Mouse (Mus musculus) kidney, postnatal 0 days (tissue): Measurements from ENCODE around the gene Dand5. TPM values are rescaled to one million over a fixed set of nuclear protein-coding genes. Genes with fewer than 3 reads are reported as not detected.

Experiments
- ATAC-seq: fragments of 200-750 bp; cut with Nextera tagmentation; replicated peaks from 2 replicates; pipeline ENCODE4 v1.8.0; 2017; ENCODE audit warnings: low read depth, moderate number of reproducible peaks, moderate TSS enrichment, moderate library complexity; ENCODE audit not compliant: low FRiP score
- DNase-seq: peaks from one replicate; pipeline ENCODE4 v3.0.0-alpha.2; 2016; ENCODE audit warnings: low spot score
- H3K27ac ChIP-seq: fragments of 300-500 bp; sonication (generic); 2 replicates; pipeline ENCODE4 v1.5.1; 2014; ENCODE audit warnings: mild to moderate bottlenecking
- H3K27me3 ChIP-seq: fragments of 300-500 bp; sonication (generic); 2 replicates; pipeline ENCODE4 v1.6.1; 2014; ENCODE audit warnings: low read length, mixed read lengths; ENCODE audit not compliant: insufficient read depth
- H3K36me3 ChIP-seq: fragments of 300-500 bp; sonication (generic); 2 replicates; pipeline ENCODE4 v1.6.1; 2014; ENCODE audit warnings: low read length, mixed read lengths; ENCODE audit not compliant: insufficient read depth
- H3K4me1 ChIP-seq: fragments of 300-500 bp; sonication (generic); replicated peaks from 2 replicates; pipeline ENCODE4 v1.6.1; 2014; ENCODE audit warnings: antibody characterized with exemption, low read length, mixed read lengths; ENCODE audit not compliant: insufficient read depth
- H3K4me2 ChIP-seq: fragments of 300-500 bp; sonication (generic); 2 replicates; pipeline ENCODE4 v1.6.1; 2014; ENCODE audit warnings: mild to moderate bottlenecking, low read length, moderate library complexity, mixed read lengths
- H3K4me3 ChIP-seq: fragments of 300-500 bp; sonication (generic); replicated peaks from 2 replicates; pipeline ENCODE4 v1.5.1; 2014; ENCODE audit warnings: low read depth, low read length
- H3K9ac ChIP-seq: fragments of 300-500 bp; sonication (generic); 2 replicates; pipeline ENCODE4 v1.6.1; 2014; ENCODE audit warnings: low read depth, low read length
- H3K9me3 ChIP-seq: fragments of 300-500 bp; sonication (generic); replicated peaks from 2 replicates; pipeline ENCODE4 v1.6.1; 2016; ENCODE audit warnings: low read length, inconsistent platforms, mixed read lengths
- CTCF ChIP-seq: IDR thresholded peaks from 2 replicates; pipeline ENCODE4 v1.5.1; 2016; ENCODE audit warnings: antibody characterized with exemption, low read depth, mild to moderate bottlenecking, moderate library complexity
- WGBS: fragments of 180-500 bp; shearing (Covaris S2); extraction: QIAGEN DNeasy Blood & Tissue Kit; methylation state at CpG from one replicate; pipeline ENCODE4 v1.1.7; 2014; 5-methylcytosine and 5-hydroxymethylcytosine counted together
- polyA plus RNA-seq: library from polyadenylated mRNA; unstranded; fragments of >200 nt; fragmentation: Nextera tagmentation; extraction: Ambion mirVana; gene quantifications from 2 replicates; pipeline ENCODE4 v1.2.1, GENCODE M21; 2015

Gene Dand5
- polyA plus RNA-seq, 1 experiment from 2014 or later = 7.4 TPM

DNA sequence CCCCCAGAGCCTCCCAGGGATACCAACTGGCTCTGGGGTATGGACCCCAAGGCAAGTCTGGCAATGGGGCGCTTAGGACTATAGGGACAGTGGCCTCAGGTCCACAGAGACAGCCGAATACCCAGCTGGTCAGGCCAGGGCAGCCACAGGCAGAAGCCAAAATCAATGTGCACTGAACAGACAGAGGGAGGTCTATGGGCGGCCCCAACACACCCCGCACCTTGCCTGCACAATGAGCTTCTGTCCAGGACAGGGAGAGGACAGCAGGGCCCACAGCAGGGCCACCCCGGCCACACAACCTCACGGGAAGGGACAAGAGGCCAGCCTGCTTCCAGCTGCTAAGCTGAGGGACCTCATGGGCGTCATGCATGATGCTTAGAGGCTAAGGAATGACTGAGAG is 28.1 kb downstream of the Dand5 start:
- H3K4me2 ChIP-seq = no peak overlapping the region
- no peak overlapping the region for H3K9ac ChIP-seq
- no peak for TF ChIP-seq CTCF
- peaks cover 13% of the 10 kb centered on the region for H3K4me1 ChIP-seq
- no peaks in the 10 kb centered on the region for H3K36me3 ChIP-seq
- ATAC-seq (no peak), DNase-seq (no peak)
- peaks cover 17% of the 10 kb centered on the region for H3K27me3 ChIP-seq
- H3K27ac ChIP-seq = no peak overlapping the region
- no peak overlapping the region for H3K4me3 ChIP-seq
- no peaks in the 10 kb centered on the region for H3K9me3 ChIP-seq
- 59% methylated on average over 7 of the region's 7 CpGs for WGBS

GRCm38 (mm10) chr8:84793791-84794485 is 28.7 kb downstream of the Dand5 start:
- TF ChIP-seq CTCF = no peak
- ATAC-seq = no peak
- H3K27me3 ChIP-seq = peaks cover 22% of the 10 kb centered on the region
- no peaks in the 10 kb centered on the region for H3K36me3 ChIP-seq
- peaks cover 16% of the 10 kb centered on the region for H3K4me1 ChIP-seq
- 58% methylated on average over 13 of the region's 13 CpGs for WGBS
- H3K4me3 ChIP-seq = no peak overlapping the region
- no peak overlapping the region for H3K9ac ChIP-seq
- H3K27ac ChIP-seq = no peak overlapping the region
- no peaks in the 10 kb centered on the region for H3K9me3 ChIP-seq
- H3K4me2 ChIP-seq = no peak overlapping the region
- peak; percentile 64 for DNase-seq

DNA sequence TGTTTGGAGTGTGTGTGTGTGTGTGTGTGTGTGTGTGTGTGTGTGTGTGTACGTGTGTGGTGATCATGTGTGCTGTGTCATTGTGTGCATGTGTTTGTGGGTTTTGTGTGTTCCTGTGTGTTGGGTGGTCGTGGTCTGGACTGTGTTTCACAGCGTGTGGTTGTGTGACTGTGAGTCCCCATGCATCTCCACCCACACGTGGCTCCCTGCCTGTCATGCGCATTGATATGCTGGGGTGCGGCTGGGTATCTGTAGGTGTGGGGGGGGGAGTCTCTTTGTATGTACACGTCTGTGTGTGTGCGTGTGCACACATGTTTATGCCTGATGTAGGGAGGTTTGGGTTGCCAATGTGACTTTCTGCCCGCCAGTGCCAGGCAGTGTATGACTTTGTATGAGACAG is 29.5 kb downstream of the Dand5 start:
- H3K27me3 ChIP-seq = peaks cover 16% of the 10 kb centered on the region
- no peak for TF ChIP-seq CTCF

GRCm38 (mm10) chr8:84792429-84792947 is 30.1 kb downstream of the Dand5 start:
- DNase-seq (no peak), ATAC-seq (no peak)
- H3K4me2 ChIP-seq = no peak overlapping the region
- no peak overlapping the region for H3K27ac ChIP-seq
- H3K36me3 ChIP-seq = no peaks in the 10 kb centered on the region
- no peak overlapping the region for H3K4me3 ChIP-seq
- H3K27me3 ChIP-seq = peaks cover 18% of the 10 kb centered on the region; the same call in 1 of the 2 replicates
- peaks cover 8% of the 10 kb centered on the region; the same call in 1 of the 2 replicates for H3K4me1 ChIP-seq
- WGBS = 81% methylated on average over 12 of the region's 12 CpGs
- H3K9ac ChIP-seq = no peak overlapping the region
- no peak for TF ChIP-seq CTCF
- no peaks in the 10 kb centered on the region for H3K9me3 ChIP-seq

More for the DNA sequence above, 29.5 kb downstream of the Dand5 start:
- Histone ChIP-seq H3K9me3 (no peaks in the 10 kb centered on the region), H3K27ac (no peak overlapping the region), H3K36me3 (no peaks in the 10 kb centered on the region), H3K4me2 (no peak overlapping the region), H3K9ac (no peak overlapping the region), H3K4me3 (no peak overlapping the region), H3K4me1 (peaks cover 8% of the 10 kb centered on the region; the same call in 1 of the 2 replicates)
- DNase-seq = no peak
- ATAC-seq = no peak
- WGBS = 82% methylated on average over 9 of the region's 9 CpGs

- peaks cover 14% of the 10 kb centered on the region for H3K4me1 ChIP-seq
- TF ChIP-seq CTCF = no peak
- DNase-seq (no peak), ATAC-seq (no peak)
- H3K27me3 ChIP-seq = peaks cover 30% of the 10 kb centered on the region; the same call in 1 of the 2 replicates
- no peak overlapping the region for H3K27ac ChIP-seq
- H3K9ac ChIP-seq = no peak overlapping the region
- no peak overlapping the region for H3K4me3 ChIP-seq
- no peaks in the 10 kb centered on the region for H3K36me3 ChIP-seq
- 68% methylated on average over 2 of the region's 2 CpGs for WGBS
- no peak overlapping the region for H3K4me2 ChIP-seq
- H3K9me3 ChIP-seq = no peaks in the 10 kb centered on the region
Measured at GRCm38 (mm10) chr8:84790537-84790936, 32.1 kb downstream of the Dand5 start.

DNA sequence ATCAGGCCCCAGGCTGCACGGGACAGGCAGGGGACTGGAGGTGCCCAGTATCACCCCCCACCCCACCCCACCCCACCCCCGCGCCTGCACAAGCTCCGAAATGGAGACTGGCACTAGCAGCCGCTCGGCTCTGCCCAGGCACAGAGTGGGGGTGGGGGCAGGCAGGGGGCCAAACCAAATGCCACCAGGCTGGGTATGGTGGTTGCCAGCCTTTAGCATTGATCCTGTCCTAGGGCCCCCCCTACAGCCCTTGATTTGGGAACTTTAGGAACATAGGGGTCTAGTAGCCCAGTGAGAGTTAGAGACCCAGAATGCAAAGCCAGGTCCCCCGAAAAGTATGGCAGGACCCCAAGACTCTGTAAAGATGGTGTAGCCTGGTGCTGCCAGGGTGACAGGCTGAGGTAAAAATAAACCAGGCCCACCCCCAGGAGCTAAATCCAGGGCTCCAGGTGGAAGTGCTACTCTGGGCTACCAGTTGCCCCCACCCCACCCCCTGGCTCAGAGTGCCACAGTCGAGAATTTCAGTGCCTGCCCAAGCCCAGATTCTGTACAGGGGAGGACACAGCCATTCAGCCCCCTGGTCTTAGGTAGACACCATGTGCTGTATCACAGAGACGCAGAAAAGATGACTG is 32.7 kb downstream of the Dand5 start:
- peaks cover 17% of the 10 kb centered on the region for H3K4me1 ChIP-seq
- WGBS = 71% methylated on average over 9 of the region's 9 CpGs
- no peaks in the 10 kb centered on the region for H3K36me3 ChIP-seq
- DNase-seq (no peak), ATAC-seq (no peak; the same call in 1 of the 2 replicates)
- H3K9ac ChIP-seq = no peak overlapping the region
- H3K27ac ChIP-seq = no peak overlapping the region
- H3K4me2 ChIP-seq = no peak overlapping the region
- H3K27me3 ChIP-seq = peaks cover 36% of the 10 kb centered on the region; the same call in 1 of the 2 replicates
- H3K9me3 ChIP-seq = no peaks in the 10 kb centered on the region
- no peak overlapping the region for H3K4me3 ChIP-seq
- no peak for TF ChIP-seq CTCF
